Mouse (Mus musculus) cortical plate, adult 2 months (tissue): ENCODE results near the gene Bsg.

Source experiments
- CTCF ChIP-seq: fragments of 200-500 bp; IDR thresholded peaks from 2 replicates; pipeline ENCODE4 v1.5.1; 2011; ENCODE audit warnings: mild to moderate bottlenecking, control low read depth, low read length; ENCODE audit not compliant: insufficient read depth; ENCODE audit errors: extremely low read depth
- POLR2A ChIP-seq: fragments of 200-500 bp; IDR thresholded peaks from 2 replicates; pipeline ENCODE4 v1.6.1; 2011; ENCODE audit warnings: mild to moderate bottlenecking, low read length, control low read depth; ENCODE audit not compliant: insufficient read depth; ENCODE audit errors: extremely low read depth

DNA sequence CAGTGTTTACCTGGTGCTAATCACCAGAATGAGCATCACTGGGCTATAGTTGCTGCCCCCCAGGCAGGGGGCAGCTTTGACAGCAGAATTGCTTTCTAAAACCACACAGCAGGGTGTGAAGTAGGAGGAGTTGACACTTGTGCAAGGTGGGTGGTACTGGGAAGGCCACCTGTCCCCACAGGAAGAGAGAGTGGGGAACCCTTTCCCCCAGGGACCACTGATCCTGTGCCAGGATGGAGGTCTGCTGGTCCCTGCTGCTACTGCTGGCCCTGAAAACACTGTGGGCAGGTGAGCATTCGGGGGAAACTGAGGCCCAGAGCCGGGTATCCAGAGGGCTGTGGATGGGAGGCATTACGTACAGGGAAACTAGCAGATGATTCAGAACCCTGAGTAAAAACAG is 15.1 kb upstream of the Bsg start:
- TF ChIP-seq CTCF = no peak
- TF ChIP-seq POLR2A = no peak
